Comparison of ENCODE assay signal across 26 mouse cellular contexts in the genomic region with DNA sequence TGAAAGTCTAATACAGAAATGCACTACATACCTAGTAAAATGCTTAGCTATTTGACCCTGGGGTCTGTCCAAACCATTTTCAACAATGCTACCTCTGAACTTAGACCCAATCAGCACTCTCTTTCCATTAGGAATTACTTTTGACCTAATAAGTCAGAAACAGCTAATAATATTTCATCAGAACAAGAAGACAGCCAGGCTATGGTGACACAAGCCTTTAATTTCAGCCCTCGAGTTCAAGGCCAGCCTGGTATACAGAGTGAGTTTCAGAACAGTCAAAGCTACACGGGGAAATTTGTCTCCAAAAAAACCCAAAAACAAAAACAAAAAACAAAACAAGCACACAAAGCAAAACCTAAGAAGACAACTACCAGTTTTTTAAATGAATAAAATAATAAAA.
A peak's percentile ranks its signal among the peaks of the same experiment; 100 is the strongest.
DNase-seq lines count a peak whose midpoint lies in the region; ATAC-seq and TF ChIP-seq lines count a peak whose summit lies in the region.
"Had no signal": no experiment of that assay in that cellular context is flagged by ENCODE, and none has a peak within 500 bp of the region (broad histone marks: within the 10 kb centered on the region; RNA-seq: fewer than 3 reads in every experiment).

No protein-coding gene starts in this region.

- ATAC-seq in liver, embryonic 11.5 days (replicated peaks; ENCODE audit: low FRiP score) = no peak
- ATAC-seq: activated CD4-positive, CD25-positive, alpha-beta regulatory T cell, adult 4 months; CD4-positive, CD25-positive, alpha-beta regulatory T cell, adult 4 months; forebrain, embryonic 14.5 days; forebrain, embryonic 16.5 days; Patski had no signal

- no peak overlapping the region for H3K27ac ChIP-seq in liver, adult 2 months (replicated peaks; ENCODE audit: insufficient read depth, low read depth, low read length)
- H3K27ac ChIP-seq in liver, embryonic 11.5 days (ENCODE audit: low read depth, low read length) = no peak overlapping the region
- H3K27ac ChIP-seq: embryonic facial prominence, embryonic 13.5 days; embryonic facial prominence, embryonic 15.5 days; forebrain, embryonic 10.5 days; forebrain, embryonic 12.5 days had no signal

- 12% methylated on average over 2 of the region's 2 CpGs for WGBS in liver, adult 2 months
- 83% methylated on average over 2 of the region's 2 CpGs for WGBS in liver, embryonic 11.5 days

- no peak overlapping the region for H3K4me3 ChIP-seq in liver, adult 2 months (ENCODE audit: insufficient read depth, low read depth, low read length)
- no peak overlapping the region for H3K4me3 ChIP-seq in liver, embryonic 11.5 days (ENCODE audit: low read depth, low read length)
- H3K4me3 ChIP-seq: embryonic facial prominence, embryonic 13.5 days; embryonic facial prominence, embryonic 15.5 days; erythroblast, embryonic 14.5 days; forebrain, embryonic 10.5 days; forebrain, embryonic 12.5 days had no signal

- peaks cover 14% of the 10 kb centered on the region for H3K4me1 ChIP-seq in liver, adult 2 months (ENCODE audit: control insufficient read depth, insufficient read depth, low read length)
- H3K4me1 ChIP-seq in liver, embryonic 11.5 days (replicated peaks; ENCODE audit: control insufficient read depth, insufficient read depth, low read length) = peaks cover 18% of the 10 kb centered on the region

- H3K27me3 ChIP-seq in liver, adult 2 months (ENCODE audit: control insufficient read depth, insufficient read depth, low read length) = no peaks in the 10 kb centered on the region
- H3K27me3 ChIP-seq in liver, embryonic 11.5 days (replicated peaks; ENCODE audit: control insufficient read depth, insufficient read depth, low read length) = no peaks in the 10 kb centered on the region
- H3K27me3 ChIP-seq: CH12.LX; embryonic facial prominence, embryonic 13.5 days; embryonic facial prominence, embryonic 15.5 days; forebrain, embryonic 12.5 days; Patski had no signal

- TF ChIP-seq POLR2A in liver, adult 2 months (IDR thresholded peaks at IDR 0.05; ENCODE audit: extremely low read depth, insufficient read depth, low read length) = no peak

- no peak overlapping the region for H3K4me2 ChIP-seq in liver, embryonic 11.5 days
- H3K4me2 ChIP-seq: embryonic facial prominence, embryonic 13.5 days; embryonic facial prominence, embryonic 15.5 days; forebrain, embryonic 12.5 days had no signal

- H3K79me2 ChIP-seq in liver, adult 2 months (ENCODE audit: control insufficient read depth, insufficient read depth, low read length) = peaks cover 37% of the 10 kb centered on the region

- no peak overlapping the region for H3K9ac ChIP-seq in liver, adult 2 months (ENCODE audit: low read depth, low read length)
- no peak overlapping the region for H3K9ac ChIP-seq in liver, embryonic 11.5 days (ENCODE audit: low read depth, low read length)
- H3K9ac ChIP-seq: embryonic facial prominence, embryonic 13.5 days; embryonic facial prominence, embryonic 15.5 days; forebrain, embryonic 12.5 days had no signal

- H3K36me3 ChIP-seq in liver, adult 2 months (ENCODE audit: control insufficient read depth, insufficient read depth, low read length) = no peaks in the 10 kb centered on the region
- H3K36me3 ChIP-seq in liver, embryonic 11.5 days (ENCODE audit: control insufficient read depth, insufficient read depth, low read length) = no peaks in the 10 kb centered on the region
- H3K36me3 ChIP-seq: embryonic facial prominence, embryonic 13.5 days; embryonic facial prominence, embryonic 15.5 days; forebrain, embryonic 12.5 days had no signal

- TF ChIP-seq CTCF in liver, adult 2 months (IDR thresholded peaks at IDR 0.05; ENCODE audit: low read depth, low read length) = no peak

- DNase-seq in adrenal gland, adult 2 months = peak; percentile 56
- no peak for DNase-seq in adrenal gland, adult 18-20 months (ENCODE audit: low spot score in 2 of 2)
- DNase-seq in liver, adult 2 months (ENCODE audit: extremely low read depth, low read depth, low spot score) = peak; percentile 79
- no peak for DNase-seq in liver, embryonic 11.5 days (ENCODE audit: low spot score)
- DNase-seq in adipocyte (ENCODE audit: low spot score) = peak; percentile 14
- DNase-seq: adrenal gland, postnatal 10 days; B cell, adult 2 months; cerebellum, adult 11 months; cerebellum, adult 18-20 months; cerebellum, adult 8-10 months; cerebellum, adult 9-11 months; cerebellum, postnatal 14 days; cerebellum, postnatal 36 days; embryo, embryonic 11 days had no signal

- H3K9me3 ChIP-seq in liver, embryonic 11.5 days (ENCODE audit: control insufficient read depth, low read length) = no peaks in the 10 kb centered on the region
- H3K9me3 ChIP-seq: embryonic facial prominence, embryonic 13.5 days; embryonic facial prominence, embryonic 15.5 days; forebrain, embryonic 10.5 days; forebrain, embryonic 12.5 days; G1E had no signal

Comparison
In these comparisons a context has a peak if more than half of its experiments do, and no peak if none do; other contexts are left out.
1. DNase-seq: peak in adrenal gland, adult 2 months (single experiment), liver, adult 2 months (single experiment) and adipocyte (single experiment); none in adrenal gland, adult 18-20 months (0 of 2) and liver, embryonic 11.5 days (single experiment).